Mouse (Mus musculus) liver, postnatal 0 days (tissue): ENCODE data around the gene Hist1h4j. TPM values are rescaled to one million over a fixed set of nuclear protein-coding genes. Genes with fewer than 3 reads are reported as not detected.
"Not testable (repeated sequence)": the region's sequence is repeated elsewhere in the genome, so short reads cannot be mapped to it uniquely, and the experiment has no call there.

Experiments
- ATAC-seq: fragments of 200-750 bp; cut with Nextera tagmentation; 2 replicates; pipeline ENCODE4 v1.8.0; 2017; ENCODE audit warnings: mild to moderate bottlenecking, moderate library complexity
- DNase-seq: peaks from one replicate; pipeline ENCODE4 v3.0.0-alpha.2; 2016
- H3K27ac ChIP-seq: fragments of 300-500 bp; sonication (generic); 2 replicates; pipeline ENCODE4 v1.5.1; 2014; ENCODE audit warnings: antibody characterized with exemption, moderate library complexity, mild to moderate bottlenecking, low read depth
- H3K27me3 ChIP-seq: fragments of 300-500 bp; sonication (generic); 2 replicates; pipeline ENCODE4 v1.6.1; 2014; ENCODE audit warnings: low read length, control low read depth, mixed read lengths; ENCODE audit not compliant: insufficient read depth
- H3K36me3 ChIP-seq: fragments of 300-500 bp; sonication (generic); replicated peaks from 2 replicates; pipeline ENCODE4 v1.6.1; 2014; ENCODE audit warnings: mild to moderate bottlenecking, control low read depth, low read length, moderate library complexity, mixed read lengths; ENCODE audit not compliant: insufficient read depth
- H3K4me1 ChIP-seq: fragments of 300-500 bp; sonication (generic); 2 replicates; pipeline ENCODE4 v1.6.1; 2014; ENCODE audit warnings: antibody characterized with exemption, mild to moderate bottlenecking, control low read depth; ENCODE audit not compliant: insufficient read depth
- H3K4me2 ChIP-seq: fragments of 300-500 bp; sonication (generic); 2 replicates; pipeline ENCODE4 v1.6.1; 2014; ENCODE audit warnings: low read depth, mild to moderate bottlenecking, low read length, moderate library complexity, mixed read lengths
- H3K4me3 ChIP-seq: fragments of 300-500 bp; sonication (generic); 2 replicates; pipeline ENCODE4 v1.5.1; 2014; ENCODE audit warnings: low read depth, low read length
- H3K9ac ChIP-seq: fragments of 300-500 bp; sonication (generic); replicated peaks from 2 replicates; pipeline ENCODE4 v1.6.1; 2014; ENCODE audit warnings: mild to moderate bottlenecking, moderate library complexity
- H3K9me3 ChIP-seq: fragments of 300-500 bp; sonication (generic); 2 replicates; pipeline ENCODE4 v1.6.1; 2016; ENCODE audit warnings: mild to moderate bottlenecking, control low read depth, low read length, mixed read lengths
- CTCF ChIP-seq: sonication (generic); IDR thresholded peaks from 2 replicates; pipeline ENCODE4 v1.5.1; 2016; ENCODE audit warnings: antibody characterized with exemption, low read depth
- EP300 ChIP-seq: IDR thresholded peaks from 2 replicates; pipeline ENCODE4 v1.6.1; 2016; ENCODE audit warnings: antibody characterized with exemption, low read depth, mild to moderate bottlenecking
- WGBS: fragments of 180-500 bp; shearing (Covaris S2); extraction: QIAGEN DNeasy Blood & Tissue Kit; methylation state at CpG from one replicate; pipeline ENCODE4 v1.1.7; 2014; ENCODE audit not compliant: insufficient replicate concordance; 5-methylcytosine and 5-hydroxymethylcytosine counted together
- microRNA-seq: library from miRNA; unstranded; fragments of <30 nt; microRNA quantifications from one replicate; pipeline ENCODE4, GENCODE M21; 2016
- polyA plus RNA-seq: library from polyadenylated mRNA; unstranded; fragments of >200 nt; fragmentation: Nextera tagmentation; extraction: Ambion mirVana; gene quantifications from 2 replicates; pipeline ENCODE4 v1.2.1, GENCODE M21; 2015

Gene Hist1h4j
- polyA plus RNA-seq, 1 experiment from 2014 or later, result 0.32 TPM

GRCm38 (mm10) chr13:21781639-21782038 lies 46.8 kb downstream of the Hist1h4j start:
- Histone ChIP-seq H3K4me3 (peak overlapping the region; percentile 13; the same call in 1 of the 2 replicates), H3K9ac (no peak overlapping the region), H3K27me3 (no peaks in the 10 kb centered on the region), H3K4me2 (peak overlapping the region; percentile 80; the same call in 1 of the 2 replicates), H3K4me1 (peaks cover 22% of the 10 kb centered on the region), H3K27ac (peak overlapping the region; percentile 95), H3K9me3 (no peaks in the 10 kb centered on the region), H3K36me3 (no peaks in the 10 kb centered on the region)
- no peak for ATAC-seq
- WGBS, result 76% methylated on average over 1 of the region's 1 CpGs
- TF ChIP-seq CTCF, result no peak
- no peak for TF ChIP-seq EP300
- DNase-seq, result no peak

- Histone ChIP-seq H3K9ac (peak overlapping the region; percentile 74), H3K27ac (peak overlapping the region; percentile 95), H3K4me3 (peak overlapping the region; percentile 36), H3K4me1 (peaks cover 22% of the 10 kb centered on the region), H3K4me2 (peak overlapping the region; percentile 71)
- ATAC-seq, H3K27me3 ChIP-seq, H3K9me3 ChIP-seq, H3K36me3 ChIP-seq: not testable (repeated sequence)
- 0 out of 2 replicates have a peak, but pooled peaks have one; percentile 25 for TF ChIP-seq EP300
- DNase-seq, result peak; percentile 45
- under 1% methylated on average over 17 of the region's 35 CpGs for WGBS
Measured at GRCm38 (mm10) chr13:21782361-21783254, 47.7 kb downstream of the Hist1h4j start.

- WGBS, result under 1% methylated on average over 13 of the region's 20 CpGs
- Histone ChIP-seq H3K9me3 (no peaks in the 10 kb centered on the region), H3K36me3 (no peaks in the 10 kb centered on the region), H3K9ac (peak within 1 kb of the TSS; percentile 74), H3K4me1 (peaks cover 21% of the 10 kb centered on the region), H3K27me3 (no peaks in the 10 kb centered on the region), H3K4me2 (peak within 1 kb of the TSS; percentile 71), H3K27ac (peak within 1 kb of the TSS; percentile 95), H3K4me3 (peak within 1 kb of the TSS; percentile 36)
- no peak for TF ChIP-seq CTCF
- TF ChIP-seq EP300, result peak; percentile 66; the same call in 1 of the 2 replicates
- DNase-seq (peak; percentile 54), ATAC-seq (peak; percentile 39)
Measured at GRCm38 (mm10) chr13:21783255-21783617, 48.4 kb downstream of the Hist1h4j start, which contains the start of gene Hist1h3i. TSS of gene Hist1h3i (minus strand) at chr13:21783370.

- DNase-seq (peak; percentile 58), ATAC-seq (no peak)
- H3K27ac ChIP-seq, result peak overlapping the region; percentile 95
- no peaks in the 10 kb centered on the region for H3K9me3 ChIP-seq
- TF ChIP-seq EP300 (no peak), CTCF (no peak)
- no peaks in the 10 kb centered on the region for H3K27me3 ChIP-seq
- peak overlapping the region; percentile 74 for H3K9ac ChIP-seq
- peaks cover 19% of the 10 kb centered on the region for H3K4me1 ChIP-seq
- H3K4me3 ChIP-seq, result peak overlapping the region; percentile 36
- peak overlapping the region; percentile 71 for H3K4me2 ChIP-seq
- no peaks in the 10 kb centered on the region for H3K36me3 ChIP-seq
- WGBS, result 3% methylated on average over 9 of the region's 9 CpGs
Measured at GRCm38 (mm10) chr13:21783734-21784161, 48.9 kb downstream of the Hist1h4j start.

- peak overlapping the region; percentile 71 for H3K4me2 ChIP-seq
- H3K27me3 ChIP-seq, result no peaks in the 10 kb centered on the region
- TF ChIP-seq EP300 (no peak), CTCF (no peak)
- 57% methylated on average over 6 of the region's 6 CpGs for WGBS
- H3K4me1 ChIP-seq, result peaks cover 19% of the 10 kb centered on the region
- H3K4me3 ChIP-seq, result no peak overlapping the region
- peak overlapping the region; percentile 74 for H3K9ac ChIP-seq
- H3K27ac ChIP-seq, result peak overlapping the region; percentile 95
- DNase-seq, result no peak
- H3K36me3 ChIP-seq, result no peaks in the 10 kb centered on the region
- H3K9me3 ChIP-seq, result no peaks in the 10 kb centered on the region
- ATAC-seq, result no peak
Measured at GRCm38 (mm10) chr13:21784311-21784710, 49.4 kb downstream of the Hist1h4j start.

Small RNAs within 50 kb of the gene (microRNA-seq; reads per million reads assigned to microRNA genes)
- gene Gm44357 (not detected), gene Gm44367 (not detected), gene Gm44454 (not detected)

Other genes starting within 250 kb of the Hist1h4j start
- 0.52 and 0.70 TPM in 2 replicates for gene AK157302, start 239.8 kb upstream of the Hist1h4j start, polyA plus RNA-seq
- 6.4 and 8.9 TPM in 2 replicates for gene Gm11273, start 233.6 kb upstream of the Hist1h4j start, polyA plus RNA-seq
- 1.2 and 1.6 TPM in 2 replicates for gene Zkscan8, start 203.9 kb upstream of the Hist1h4j start, polyA plus RNA-seq
- gene Olfr1366, start 192.3 kb upstream of the Hist1h4j start, polyA plus RNA-seq, result not detected in 2 replicates
- gene Olfr1535, start 175.2 kb upstream of the Hist1h4j start, polyA plus RNA-seq, result 0.02 TPM in 1 of 2 replicates, not detected in the other
- not detected in 2 replicates for gene Olfr1364, start 153.3 kb upstream of the Hist1h4j start, polyA plus RNA-seq
- gene Olfr1362, start 121.0 kb upstream of the Hist1h4j start, polyA plus RNA-seq, result not detected in 2 replicates
- not detected in 2 replicates for gene Olfr11, start 92.5 kb upstream of the Hist1h4j start, polyA plus RNA-seq
- not detected in 2 replicates for gene Olfr1361, start 71.7 kb upstream of the Hist1h4j start, polyA plus RNA-seq
- gene Olfr1360, start 57.7 kb upstream of the Hist1h4j start, polyA plus RNA-seq, result not detected in 2 replicates
- gene Olfr1359, start 37.0 kb upstream of the Hist1h4j start, polyA plus RNA-seq, result not detected in 2 replicates
- gene Hist1h2bl, start 18.9 kb upstream of the Hist1h4j start, polyA plus RNA-seq, result 0.51 and 1.9 TPM in 2 replicates
- 16.4 and 20.2 TPM in 2 replicates for gene Hist1h2ai, start 18.6 kb upstream of the Hist1h4j start, polyA plus RNA-seq
- 7.1 and 8.7 TPM in 2 replicates for gene Hist1h3h, start 17.4 kb upstream of the Hist1h4j start, polyA plus RNA-seq
- 1.6 and 2.3 TPM in 2 replicates for gene Hist1h2bm, start 13.0 kb upstream of the Hist1h4j start, polyA plus RNA-seq
- gene Hist1h4k, start 15.4 kb downstream of the Hist1h4j start, polyA plus RNA-seq, result 2.4 and 3.6 TPM in 2 replicates
- 44.2 and 62.3 TPM in 2 replicates for gene Hist1h2ak, start 18.8 kb downstream of the Hist1h4j start, polyA plus RNA-seq
- gene Hist1h2bn, start 19.1 kb downstream of the Hist1h4j start, polyA plus RNA-seq, result 7.2 and 7.3 TPM in 2 replicates
- gene Hist1h1b, start 45.6 kb downstream of the Hist1h4j start, polyA plus RNA-seq, result 20.0 and 27.9 TPM in 2 replicates
- 95.1 and 107 TPM in 2 replicates for gene Hist1h3i, start 48.3 kb downstream of the Hist1h4j start, polyA plus RNA-seq
- gene Hist1h2an, start 52.2 kb downstream of the Hist1h4j start, polyA plus RNA-seq, result 8.4 and 11.4 TPM in 2 replicates
- 2.4 and 4.6 TPM in 2 replicates for gene Hist1h2bp, start 52.4 kb downstream of the Hist1h4j start, polyA plus RNA-seq
- gene Hist1h2bq, start 75.1 kb downstream of the Hist1h4j start, polyA plus RNA-seq, result 14.3 and 15.4 TPM in 2 replicates
- not detected in 2 replicates for gene Hist1h2ao, start 75.4 kb downstream of the Hist1h4j start, polyA plus RNA-seq
- gene Hist1h4m, start 76.7 kb downstream of the Hist1h4j start, polyA plus RNA-seq, result not detected in 2 replicates
- 9.2 and 9.8 TPM in 2 replicates for gene Hist1h4n, start 97.1 kb downstream of the Hist1h4j start, polyA plus RNA-seq
- 3,753 and 3,756 TPM in 2 replicates for gene Hist1h2ap, start 98.4 kb downstream of the Hist1h4j start, polyA plus RNA-seq
- gene Hist1h2br, start 98.7 kb downstream of the Hist1h4j start, polyA plus RNA-seq, result 14.9 and 15.6 TPM in 2 replicates
- 0.27 and 0.32 TPM in 2 replicates for gene Zfp184, start 210.0 kb downstream of the Hist1h4j start, polyA plus RNA-seq
- gene Pom121l2, start 246.1 kb downstream of the Hist1h4j start, polyA plus RNA-seq, result not detected in 2 replicates